1 mouse cellular context compared by ENCODE assay signal in genomic region chr13:23659636-23660366, GRCm38 (mm10).
TF ChIP-seq lines count a peak whose summit lies in the region.

No protein-coding gene starts in this region.

TF ChIP-seq in CH12.LX, 34 proteins besides CTCF, POLR2A, EP300 and RAD21:
- TF ChIP-seq IRF4 (IDR thresholded peaks at IDR 0.05; ENCODE audit: low read depth, low read length): 0 out of 2 replicates have a peak, but pooled peaks have one; percentile 29
- no peak for TF ChIP-seq ZNF384 (IDR thresholded peaks at IDR 0.05; ENCODE audit: low read depth, low read length)
- peak; percentile 97 for TF ChIP-seq BHLHE40 (IDR thresholded peaks at IDR 0.05; ENCODE audit: low read depth, low read length)
- no peak for TF ChIP-seq POLR2AphosphoS2 (IDR thresholded peaks at IDR 0.05; ENCODE audit: low read depth, low read length)
- TF ChIP-seq SMC3 (IDR thresholded peaks at IDR 0.05; ENCODE audit: low read depth, low read length): no peak
- TF ChIP-seq MAX (IDR thresholded peaks at IDR 0.05; ENCODE audit: low read length): peak; percentile 59; the same call in 1 of the 2 replicates
- TF ChIP-seq ETS1 (conservative IDR thresholded peaks at IDR 0.05; ENCODE audit: low read depth, low read length): peak; percentile 31
- no peak for TF ChIP-seq GABPA (IDR thresholded peaks at IDR 0.05; ENCODE audit: insufficient replicate concordance, low read depth, low read length)
TF ChIP-seq in CH12.LX: peak in this region for 4.
